Comparison of ENCODE assay signal across 10 mouse cellular contexts in genomic region chr7:97735886-97736420, GRCm38 (mm10). TPM values are rescaled to one million over a fixed set of nuclear protein-coding genes. Genes with fewer than 3 reads are reported as not detected.
DNase-seq lines count a peak whose midpoint lies in the region; ATAC-seq lines count a peak whose summit lies in the region.
"Had no signal": no experiment of that assay in that cellular context is flagged by ENCODE, and none has a peak within 500 bp of the region (broad histone marks: within the 10 kb centered on the region; RNA-seq: fewer than 3 reads in every experiment).

No protein-coding gene starts in this region.

- H3K4me1 ChIP-seq in hindbrain, embryonic 13.5 days (replicated peaks): peaks cover 27% of the 10 kb centered on the region
- 0 out of 2 replicates have a peak, but pooled peaks cover 2% of the 10 kb centered on the region for H3K4me1 ChIP-seq in hindbrain, embryonic 11.5 days (replicated peaks; ENCODE audit: control insufficient read depth, insufficient read depth, low read length)
- H3K4me1 ChIP-seq in liver, embryonic 15.5 days (replicated peaks): peaks cover 84% of the 10 kb centered on the region

- H3K4me3 ChIP-seq in hindbrain, embryonic 13.5 days: no peak overlapping the region
- no peak overlapping the region for H3K4me3 ChIP-seq in hindbrain, embryonic 11.5 days (ENCODE audit: low read depth, low read length)
- peak overlapping the region; percentile 81 for H3K4me3 ChIP-seq in liver, embryonic 15.5 days (replicated peaks)

- H3K27me3 ChIP-seq in hindbrain, embryonic 13.5 days: peaks cover 6% of the 10 kb centered on the region; the same call in 1 of the 2 replicates
- no peaks in the 10 kb centered on the region for H3K27me3 ChIP-seq in hindbrain, embryonic 11.5 days (ENCODE audit: control insufficient read depth, insufficient read depth, low read length)
- H3K27me3 ChIP-seq in liver, embryonic 15.5 days: no peaks in the 10 kb centered on the region
- H3K27me3 ChIP-seq: Patski had no signal

- H3K36me3 ChIP-seq in hindbrain, embryonic 13.5 days: no peaks in the 10 kb centered on the region
- H3K36me3 ChIP-seq in hindbrain, embryonic 11.5 days (ENCODE audit: control insufficient read depth, insufficient read depth, low read length): no peaks in the 10 kb centered on the region
- no peaks in the 10 kb centered on the region for H3K36me3 ChIP-seq in liver, embryonic 15.5 days (replicated peaks)

- ATAC-seq in hindbrain, embryonic 13.5 days (ENCODE audit: low FRiP score): no peak
- no peak for ATAC-seq in hindbrain, embryonic 11.5 days (ENCODE audit: low FRiP score)
- ATAC-seq in liver, embryonic 15.5 days (ENCODE audit: insufficient read depth): no peak
- no peak for ATAC-seq in erythroid progenitor cell, adult 5-6 weeks (replicated peaks; ENCODE audit: low FRiP score, poor library complexity, severe bottlenecking)
- ATAC-seq: Patski had no signal

- no peak overlapping the region for H3K9ac ChIP-seq in hindbrain, embryonic 13.5 days
- no peak overlapping the region for H3K9ac ChIP-seq in hindbrain, embryonic 11.5 days (ENCODE audit: low read depth, low read length)
- H3K9ac ChIP-seq in liver, embryonic 15.5 days: no peak overlapping the region

- no peak for DNase-seq in hindbrain, embryonic 11.5 days (ENCODE audit: low spot score)
- peak; percentile 56 for DNase-seq in thymus, postnatal 0 days (ENCODE audit: low spot score)
- DNase-seq in thymus, postnatal 4 days: no peak
- DNase-seq in thymus, postnatal 25 days: peak; percentile 51
- no peak for DNase-seq in gastrocnemius, postnatal 4 days (ENCODE audit: low spot score in 2 of 2)
- DNase-seq: adrenal gland, postnatal 10 days had no signal

- no peaks in the 10 kb centered on the region for H3K9me3 ChIP-seq in hindbrain, embryonic 13.5 days
- no peaks in the 10 kb centered on the region for H3K9me3 ChIP-seq in hindbrain, embryonic 11.5 days (ENCODE audit: control insufficient read depth, low read length)
- no peaks in the 10 kb centered on the region for H3K9me3 ChIP-seq in liver, embryonic 15.5 days (replicated peaks)

- no peak overlapping the region for H3K27ac ChIP-seq in hindbrain, embryonic 13.5 days
- no peak overlapping the region for H3K27ac ChIP-seq in hindbrain, embryonic 11.5 days (ENCODE audit: low read depth, low read length)
- H3K27ac ChIP-seq in liver, embryonic 15.5 days (replicated peaks): no peak overlapping the region

- H3K4me2 ChIP-seq in hindbrain, embryonic 13.5 days: peak overlapping the region; percentile 11
- H3K4me2 ChIP-seq in hindbrain, embryonic 11.5 days (replicated peaks; ENCODE audit: low read depth, low read length): no peak overlapping the region; the same call in 1 of the 2 replicates
- peak overlapping the region; percentile 98 for H3K4me2 ChIP-seq in liver, embryonic 15.5 days

- WGBS in hindbrain, embryonic 13.5 days: 27% methylated on average over 4 of the region's 4 CpGs
- 29% methylated on average over 4 of the region's 4 CpGs for WGBS in hindbrain, embryonic 11.5 days
- 37% methylated on average over 4 of the region's 4 CpGs for WGBS in liver, embryonic 15.5 days (ENCODE audit: insufficient replicate concordance)

RNA-seq across cellular contexts. Expression of gene Aqp11, which starts 2.1 kb away (rescaled TPM):
- polyA plus RNA-seq in hindbrain, embryonic 13.5 days (2015; fragmentation: Nextera tagmentation; extraction: Ambion mirVana): 14.2 and 15.1 TPM in 2 replicates
- 4.2 and 6.3 TPM in 2 replicates for polyA plus RNA-seq in hindbrain, embryonic 11.5 days (2014; fragmentation: Nextera tagmentation; extraction: Ambion mirVana)
- 368 and 376 TPM in 2 replicates for polyA plus RNA-seq in thymus, postnatal 0 days (2015; fragmentation: Nextera tagmentation; extraction: Ambion mirVana)
- polyA plus RNA-seq in liver, embryonic 15.5 days (2015; fragmentation: Nextera tagmentation; extraction: Ambion mirVana): 30.3 and 34.6 TPM in 2 replicates
- 1.3 and 2.5 TPM in 2 replicates for total RNA-seq in erythroid progenitor cell, adult 5-6 weeks (2015; ENCODE audit: low replicate concordance)
- total RNA-seq in erythroid progenitor cell, adult 5-6 weeks (2017; ENCODE audit: low replicate concordance): 0.51 and 1.3 TPM in 2 replicates
- 1 to 10 TPM; 2.6 to 3.1 TPM for total RNA-seq in gastrocnemius, postnatal 4 days (2021)

RNA-seq across cellular contexts. Expression of gene Clns1a, which starts 39.5 kb away (rescaled TPM):
- polyA plus RNA-seq in hindbrain, embryonic 13.5 days (2015; fragmentation: Nextera tagmentation; extraction: Ambion mirVana): 192 and 198 TPM in 2 replicates
- polyA plus RNA-seq in hindbrain, embryonic 11.5 days (2014; fragmentation: Nextera tagmentation; extraction: Ambion mirVana): 256 and 272 TPM in 2 replicates
- polyA plus RNA-seq in thymus, postnatal 0 days (2015; fragmentation: Nextera tagmentation; extraction: Ambion mirVana): 244 and 247 TPM in 2 replicates
- polyA plus RNA-seq in liver, embryonic 15.5 days (2015; fragmentation: Nextera tagmentation; extraction: Ambion mirVana): 60.6 and 61.2 TPM in 2 replicates
- 23.4 and 30.2 TPM in 2 replicates for total RNA-seq in erythroid progenitor cell, adult 5-6 weeks (2015; ENCODE audit: low replicate concordance)
- total RNA-seq in erythroid progenitor cell, adult 5-6 weeks (2017; ENCODE audit: low replicate concordance): 12.5 and 18.4 TPM in 2 replicates
- total RNA-seq in gastrocnemius, postnatal 4 days (2021): 10 to 100 TPM; 52.1 to 56.3 TPM

RNA-seq across cellular contexts. Expression of gene Pak1, which starts 52.4 kb away (rescaled TPM):
- polyA plus RNA-seq in hindbrain, embryonic 13.5 days (2015; fragmentation: Nextera tagmentation; extraction: Ambion mirVana): 130 and 132 TPM in 2 replicates
- polyA plus RNA-seq in hindbrain, embryonic 11.5 days (2014; fragmentation: Nextera tagmentation; extraction: Ambion mirVana): 88.8 and 104 TPM in 2 replicates
- 17.2 and 23.6 TPM in 2 replicates for polyA plus RNA-seq in thymus, postnatal 0 days (2015; fragmentation: Nextera tagmentation; extraction: Ambion mirVana)
- polyA plus RNA-seq in liver, embryonic 15.5 days (2015; fragmentation: Nextera tagmentation; extraction: Ambion mirVana): 9.3 and 9.5 TPM in 2 replicates
- total RNA-seq in erythroid progenitor cell, adult 5-6 weeks (2015; ENCODE audit: low replicate concordance): 5.0 and 16.2 TPM in 2 replicates
- 3.6 and 6.6 TPM in 2 replicates for total RNA-seq in erythroid progenitor cell, adult 5-6 weeks (2017; ENCODE audit: low replicate concordance)
- total RNA-seq in gastrocnemius, postnatal 4 days (2021): 100 to 1,000 TPM; 123 to 124 TPM

Comparison
In these comparisons a context has a peak if more than half of its experiments do, and no peak if none do; other contexts are left out.
1. DNase-seq: peak in thymus, postnatal 0 days (single experiment) and thymus, postnatal 25 days (single experiment); none in hindbrain, embryonic 11.5 days (single experiment), thymus, postnatal 4 days (single experiment) and gastrocnemius, postnatal 4 days (0 of 2).
2. RNA of gene Aqp11, which starts 2.1 kb away (polyA plus RNA-seq): 368 to 376 TPM in thymus, postnatal 0 days; 30.3 to 34.6 TPM in liver, embryonic 15.5 days, 14.2 to 15.1 TPM in hindbrain, embryonic 13.5 days and 4.2 to 6.3 TPM in hindbrain, embryonic 11.5 days; every median in the first group is over 10 times any median in the second.